Mouse (Mus musculus) MEL (cell line): ENCODE measurements at regions not wholly inside any gene's neighbourhood (a gene's known extent, or its start where the extent isn't known, plus 50 kb on each side); places are given as distances from the start of the nearest gene placed in this dataset.

Source experiments
- DNase-seq: peaks from one replicate; pipeline ENCODE4 v3.0.0; 2011; ENCODE audit warnings: low read depth, low spot score
- H3K27ac ChIP-seq: 2 replicates; pipeline ENCODE4 v1.5.1; 2012; ENCODE audit warnings: low read depth, mild to moderate bottlenecking, control low read depth, low read length, moderate library complexity; ENCODE audit not compliant: control insufficient read depth
- H3K27me3 ChIP-seq, 2 experiments: fragments of 150-350 bp in 1 of 2; sonication (generic) in 1 of 2; 2 replicates each; pipeline ENCODE4 v1.6.1; 2012; ENCODE audit warnings: low read length in 2 of 2, mild to moderate bottlenecking in 2 of 2, improper control_type of control experiment in 1 of 2, moderate library complexity in 1 of 2; ENCODE audit not compliant: insufficient read depth in 2 of 2, control insufficient read depth in 1 of 2
- H3K36me3 ChIP-seq, 2 experiments: 2 replicates each; pipeline ENCODE4 v1.6.1; 2012 to 2014; ENCODE audit warnings: low read length in 2 of 2, improper control_type of control experiment in 1 of 2, inconsistent platforms in 1 of 2, mild to moderate bottlenecking in 1 of 2; ENCODE audit not compliant: insufficient read depth in 2 of 2, control insufficient read depth in 1 of 2
- H3K4me1 ChIP-seq, 2 experiments: fragments of 150-350 bp in 1 of 2; sonication (generic) in 1 of 2; 2 replicates each; pipeline ENCODE4 v1.6.1; 2012; ENCODE audit warnings: low read length in 2 of 2, improper control_type of control experiment in 1 of 2, mild to moderate bottlenecking in 1 of 2; ENCODE audit not compliant: insufficient read depth in 2 of 2, control insufficient read depth in 1 of 2
- H3K4me3 ChIP-seq, 2 experiments: fragments of 150-350 bp in 1 of 2; sonication (generic) in 1 of 2; 2 replicates each; pipeline ENCODE4 v1.5.1; 2012; ENCODE audit warnings: low read depth in 2 of 2, low read length in 2 of 2, mild to moderate bottlenecking in 2 of 2, moderate library complexity in 2 of 2, control low read depth in 1 of 2, improper control_type of control experiment in 1 of 2; ENCODE audit not compliant: control insufficient read depth in 1 of 2, insufficient read depth in 1 of 2
- H3K79me2 ChIP-seq: 2 replicates; pipeline ENCODE4 v1.6.1; 2012; ENCODE audit warnings: mild to moderate bottlenecking, low read length, moderate library complexity; ENCODE audit not compliant: control insufficient read depth, poor library complexity, insufficient read depth
- H3K9ac ChIP-seq: 2 replicates; pipeline ENCODE4 v1.6.1; 2012; ENCODE audit warnings: low read depth, mild to moderate bottlenecking, control low read depth, low read length, moderate library complexity; ENCODE audit not compliant: control insufficient read depth, poor library complexity, severe bottlenecking
- H3K9me3 ChIP-seq: fragments of 150-350 bp; sonication (generic); replicated peaks from 2 replicates; pipeline ENCODE4 v1.6.1; 2012; ENCODE audit warnings: mild to moderate bottlenecking, low read length, improper control_type of control experiment, moderate library complexity; ENCODE audit not compliant: insufficient read depth
- BHLHE40 ChIP-seq: IDR thresholded peaks from 2 replicates; pipeline ENCODE4 v1.6.1; 2012; ENCODE audit warnings: low read depth, mild to moderate bottlenecking, inconsistent platforms, low read length, improper control_type of control experiment, borderline replicate concordance
- CHD1 ChIP-seq: IDR thresholded peaks from 2 replicates; pipeline ENCODE4 v1.6.1; 2012; ENCODE audit warnings: low read depth, mild to moderate bottlenecking, inconsistent platforms, low read length, improper control_type of control experiment
- CTCF ChIP-seq, 3 experiments: IDR thresholded peaks in 2 of 3; conservative IDR thresholded peaks in 1 of 3; 2 replicates each; pipeline ENCODE4 v1.5.1; 2011 to 2012; ENCODE audit warnings: low read length in 3 of 3, low read depth in 2 of 3, mild to moderate bottlenecking in 2 of 3, improper control_type of control experiment in 1 of 3, inconsistent platforms in 1 of 3, mixed read lengths in 1 of 3, moderate library complexity in 1 of 3; ENCODE audit not compliant: control insufficient read depth in 1 of 3, insufficient read depth in 1 of 3, poor library complexity in 1 of 3, severe bottlenecking in 1 of 3
- ELF1 ChIP-seq: IDR thresholded peaks from 2 replicates; pipeline ENCODE4 v1.6.1; 2014; ENCODE audit warnings: low read depth, mild to moderate bottlenecking, inconsistent platforms, low read length, improper control_type of control experiment, moderate library complexity
- EP300 ChIP-seq, 2 experiments: IDR thresholded peaks; 2 replicates each; pipeline ENCODE4 v1.6.1; 2011; ENCODE audit warnings: improper control_type of control experiment in 2 of 2, low read length in 2 of 2, low read depth in 1 of 2, mild to moderate bottlenecking in 1 of 2
- ETS1 ChIP-seq: IDR thresholded peaks from 2 replicates; pipeline ENCODE4 v1.6.1; 2012; ENCODE audit warnings: low read depth, mild to moderate bottlenecking, inconsistent platforms, low read length, improper control_type of control experiment, moderate library complexity
- GABPA ChIP-seq: IDR thresholded peaks from 2 replicates; pipeline ENCODE4 v1.6.1; 2012; ENCODE audit warnings: low read depth, mild to moderate bottlenecking, inconsistent platforms, low read length, improper control_type of control experiment, moderate library complexity
- GATA1 ChIP-seq: IDR thresholded peaks from 2 replicates; pipeline ENCODE4 v1.6.1; 2011; ENCODE audit warnings: low read depth, low read length, improper control_type of control experiment
- JUND ChIP-seq: IDR thresholded peaks from 2 replicates; pipeline ENCODE4 v1.6.1; 2011; ENCODE audit warnings: low read depth, mild to moderate bottlenecking, improper control_type of control experiment, low read length
- MAX ChIP-seq: IDR thresholded peaks from 2 replicates; pipeline ENCODE4 v1.6.1; 2011; ENCODE audit warnings: low read length, improper control_type of control experiment
- MAZ ChIP-seq: IDR thresholded peaks from 2 replicates; pipeline ENCODE4 v1.6.1; 2012; ENCODE audit warnings: low read depth, mild to moderate bottlenecking, inconsistent platforms, low read length, improper control_type of control experiment
- MEF2A ChIP-seq: IDR thresholded peaks from 2 replicates; pipeline ENCODE4 v1.6.1; 2014; ENCODE audit warnings: low read depth, mild to moderate bottlenecking, inconsistent platforms, low read length, improper control_type of control experiment; ENCODE audit not compliant: poor library complexity, insufficient replicate concordance, severe bottlenecking; ENCODE audit errors: extremely low read depth
- NELFE ChIP-seq: IDR thresholded peaks from 2 replicates; pipeline ENCODE4 v1.6.1; 2011; ENCODE audit warnings: low read depth, low read length, improper control_type of control experiment
- NRF1 ChIP-seq: IDR thresholded peaks from 2 replicates; pipeline ENCODE4 v1.6.1; 2014; ENCODE audit warnings: low read depth, mild to moderate bottlenecking, inconsistent platforms, low read length, improper control_type of control experiment, moderate library complexity; ENCODE audit not compliant: poor library complexity, insufficient read depth, severe bottlenecking
- POLR2A ChIP-seq, 2 experiments: IDR thresholded peaks; 2 replicates each; pipeline ENCODE4 v1.6.1; 2011 to 2012; ENCODE audit warnings: low read length in 2 of 2, mild to moderate bottlenecking in 2 of 2, control low read depth in 1 of 2, improper control_type of control experiment in 1 of 2, low read depth in 1 of 2, moderate library complexity in 1 of 2; ENCODE audit not compliant: control insufficient read depth in 1 of 2, insufficient read depth in 1 of 2, poor library complexity in 1 of 2
- POLR2AphosphoS2 ChIP-seq: IDR thresholded peaks from 2 replicates; pipeline ENCODE4 v1.6.1; 2011; ENCODE audit warnings: low read length, improper control_type of control experiment
- POLR2AphosphoS5 ChIP-seq: IDR thresholded peaks from 2 replicates; pipeline ENCODE4 v1.6.1; 2012; ENCODE audit warnings: low read depth, borderline replicate concordance, mild to moderate bottlenecking, inconsistent platforms, low read length, moderate library complexity, mixed read lengths
- RCOR1 ChIP-seq: IDR thresholded peaks from 2 replicates; pipeline ENCODE4 v1.6.1; 2012; ENCODE audit warnings: low read depth, mild to moderate bottlenecking, inconsistent platforms, low read length, improper control_type of control experiment
- SIN3A ChIP-seq: IDR thresholded peaks from 2 replicates; pipeline ENCODE4 v1.6.1; 2012; ENCODE audit warnings: low read length, improper control_type of control experiment, inconsistent platforms
- TAL1 ChIP-seq: IDR thresholded peaks from 2 replicates; pipeline ENCODE4 v1.6.1; 2012; ENCODE audit warnings: mild to moderate bottlenecking, inconsistent platforms, low read length, moderate library complexity, mixed read lengths
- USF1 ChIP-seq: IDR thresholded peaks from 2 replicates; pipeline ENCODE4 v1.6.1; 2014; ENCODE audit warnings: low read depth, mild to moderate bottlenecking, inconsistent platforms, low read length, improper control_type of control experiment, moderate library complexity
- ZMIZ1 ChIP-seq: IDR thresholded peaks from 2 replicates; pipeline ENCODE4 v1.6.1; 2012; ENCODE audit warnings: low read depth, mild to moderate bottlenecking, inconsistent platforms, low read length, improper control_type of control experiment, moderate library complexity
- ZNF384 ChIP-seq: IDR thresholded peaks from 2 replicates; pipeline ENCODE4 v1.6.1; 2012; ENCODE audit warnings: low read depth, mild to moderate bottlenecking, inconsistent platforms, low read length, improper control_type of control experiment

- Histone ChIP-seq H3K4me1 (no peaks in the 10 kb centered on the region; a peak in 1 of 4 replicates), H3K4me3 (no peak overlapping the region), H3K36me3 (no peaks in the 10 kb centered on the region), H3K9ac (no peak overlapping the region), H3K27ac (no peak overlapping the region), H3K27me3 (no peaks in the 10 kb centered on the region), H3K79me2 (no peaks in the 10 kb centered on the region), H3K9me3 (no peaks in the 10 kb centered on the region)
- TF ChIP-seq POLR2A (IDR thresholded peaks at IDR 0.05; ENCODE audit: control insufficient read depth in 1 of 2, insufficient read depth in 1 of 2, low read depth in 1 of 2, low read length in 2 of 2, poor library complexity in 1 of 2), result no peak
- TF ChIP-seq GATA1, result no peak
- TF ChIP-seq GABPA, result no peak
- TF ChIP-seq CHD1, result no peak
- TF ChIP-seq USF1, result no peak
- TF ChIP-seq JUND, result no peak
- TF ChIP-seq POLR2AphosphoS2, result no peak
- TF ChIP-seq RCOR1, result no peak
- TF ChIP-seq ETS1, result no peak
- TF ChIP-seq SIN3A, result no peak
- TF ChIP-seq CTCF (IDR thresholded peaks at IDR 0.05 in 2 of 3, conservative IDR thresholded peaks at IDR 0.05 in 1 of 3; ENCODE audit: control insufficient read depth in 1 of 3, insufficient read depth in 1 of 3, low read depth in 2 of 3, low read length in 3 of 3, poor library complexity in 1 of 3, severe bottlenecking in 1 of 3), result no peak
- no peak for TF ChIP-seq NRF1
- no peak for TF ChIP-seq MAZ
- TF ChIP-seq MEF2A, result no peak
- TF ChIP-seq ZMIZ1, result no peak
- no peak for TF ChIP-seq ZNF384
- peak; percentile 30 for DNase-seq
Observed at GRCm38 (mm10) chr7:88201658-88202364, 76.1 kb upstream of the Ctsc start.

GRCm38 (mm10) chr7:88206223-88206827 lies 71.6 kb upstream of the Ctsc start:
- no peak overlapping the region for H3K4me3 ChIP-seq
- no peaks in the 10 kb centered on the region; a peak in 1 of 4 replicates for H3K4me1 ChIP-seq
- no peaks in the 10 kb centered on the region for H3K79me2 ChIP-seq
- no peak overlapping the region for H3K9ac ChIP-seq
- TF ChIP-seq NELFE (no peak), GABPA (no peak), POLR2AphosphoS5 (no peak), CHD1 (no peak), JUND (no peak), TAL1 (no peak), BHLHE40 (no peak), ELF1 (no peak), EP300 (IDR thresholded peaks at IDR 0.05; ENCODE audit: low read depth in 1 of 2, low read length in 2 of 2) (no peak), SIN3A (no peak), USF1 (no peak), MAX (no peak), CTCF (IDR thresholded peaks at IDR 0.05 in 2 of 3, conservative IDR thresholded peaks at IDR 0.05 in 1 of 3; ENCODE audit: control insufficient read depth in 1 of 3, insufficient read depth in 1 of 3, low read depth in 2 of 3, low read length in 3 of 3, poor library complexity in 1 of 3, severe bottlenecking in 1 of 3) (no peak), ETS1 (no peak), NRF1 (no peak), ZMIZ1 (no peak)
- H3K27me3 ChIP-seq, result no peaks in the 10 kb centered on the region
- H3K27ac ChIP-seq, result no peak overlapping the region
- H3K9me3 ChIP-seq, result no peaks in the 10 kb centered on the region
- no peak for DNase-seq
- H3K36me3 ChIP-seq, result peaks cover 0 to 2% of the 10 kb centered on the region in 2 experiments; a peak in 1 of 4 replicates
